Mouse (Mus musculus): Measurements from ENCODE around the gene Sco1.

DNA sequence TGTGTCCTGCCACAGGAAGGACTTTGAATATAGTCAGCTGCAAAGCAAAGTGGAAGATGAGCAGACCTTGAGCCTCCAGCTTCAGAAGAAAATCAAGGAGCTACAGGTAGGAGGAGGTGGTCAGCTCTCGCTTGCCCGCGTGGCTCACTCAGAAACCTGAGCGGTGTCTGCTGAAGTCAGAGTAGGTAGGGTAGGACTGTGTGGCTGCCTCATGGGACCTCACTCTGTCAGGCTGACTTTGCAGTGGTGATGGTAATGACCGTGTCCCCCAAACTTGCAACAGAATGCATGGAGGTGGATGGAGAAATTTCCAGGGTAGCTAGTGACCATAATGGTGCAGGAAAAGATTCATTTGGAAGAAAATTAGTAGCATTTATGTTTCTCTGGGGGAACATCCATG is 41.2 kb downstream of the Sco1 start:
- TF ChIP-seq CTCF (IDR thresholded peaks at IDR 0.05; ENCODE audit: low read depth) (no peak), EP300 (IDR thresholded peaks at IDR 0.05; ENCODE audit: low read depth) (no peak)
